Mouse (Mus musculus) bone marrow macrophage, adult 2 months (primary cell): ENCODE measurements around the gene Dnaja1. TPM values are rescaled to one million over a fixed set of nuclear protein-coding genes. Genes with fewer than 3 reads are reported as not detected.

Experiments
- H3K27ac ChIP-seq: 2 replicates; pipeline ENCODE4 v1.5.1; 2012; ENCODE audit warnings: low read depth, low read length; ENCODE audit not compliant: insufficient read depth
- H3K4me1 ChIP-seq: 2 replicates; pipeline ENCODE4 v1.6.1; 2012; ENCODE audit warnings: low read length; ENCODE audit not compliant: control insufficient read depth, insufficient read depth
- H3K4me3 ChIP-seq: 2 replicates; pipeline ENCODE4 v1.5.1; 2012; ENCODE audit warnings: mild to moderate bottlenecking, low read length, moderate library complexity; ENCODE audit not compliant: insufficient read depth
- CTCF ChIP-seq: IDR thresholded peaks from 2 replicates; pipeline ENCODE4 v1.5.1; 2012; ENCODE audit warnings: low read depth, mild to moderate bottlenecking, low read length, moderate library complexity
- POLR2A ChIP-seq: IDR thresholded peaks from 2 replicates; pipeline ENCODE4 v1.6.1; 2012; ENCODE audit warnings: mild to moderate bottlenecking, low read depth, low read length, borderline replicate concordance
- polyA plus RNA-seq: library from polyadenylated mRNA; stranded (reverse); fragments of >200 nt; gene quantifications from 2 replicates; pipeline ENCODE4 v1.2.4, GENCODE M21; 2012; ENCODE audit not compliant: missing spikeins, insufficient read depth, insufficient read length

Dnaja1 gene
- polyA plus RNA-seq, 1 experiment: 100 TPM

DNA sequence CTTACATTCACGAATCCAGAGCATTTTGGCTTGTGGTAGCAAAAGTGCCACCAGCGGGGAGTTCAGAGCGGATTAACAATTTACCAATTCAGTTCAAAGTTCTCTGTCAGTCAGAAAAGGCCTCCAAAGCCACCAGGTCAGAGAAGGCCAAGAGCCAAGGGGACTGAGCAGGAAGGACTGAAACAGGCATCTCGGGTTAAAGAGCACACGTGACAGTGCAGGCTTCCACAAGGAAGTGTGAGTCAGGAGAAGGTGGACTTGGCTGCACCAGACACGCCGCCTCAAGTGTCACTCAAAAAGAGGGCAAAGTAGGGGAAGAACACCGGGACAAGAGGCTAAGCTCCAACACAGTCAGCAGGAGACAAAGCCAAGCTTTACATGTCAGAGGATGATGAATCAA is 21.7 kb upstream of the Dnaja1 start:
- Histone ChIP-seq H3K4me3 (0 out of 2 replicates have a peak overlapping the region, but pooled peaks have one; percentile 6), H3K27ac (peak overlapping the region; percentile 83), H3K4me1 (peaks cover 41% of the 10 kb centered on the region)
- TF ChIP-seq CTCF: no peak
- TF ChIP-seq POLR2A: no peak

DNA sequence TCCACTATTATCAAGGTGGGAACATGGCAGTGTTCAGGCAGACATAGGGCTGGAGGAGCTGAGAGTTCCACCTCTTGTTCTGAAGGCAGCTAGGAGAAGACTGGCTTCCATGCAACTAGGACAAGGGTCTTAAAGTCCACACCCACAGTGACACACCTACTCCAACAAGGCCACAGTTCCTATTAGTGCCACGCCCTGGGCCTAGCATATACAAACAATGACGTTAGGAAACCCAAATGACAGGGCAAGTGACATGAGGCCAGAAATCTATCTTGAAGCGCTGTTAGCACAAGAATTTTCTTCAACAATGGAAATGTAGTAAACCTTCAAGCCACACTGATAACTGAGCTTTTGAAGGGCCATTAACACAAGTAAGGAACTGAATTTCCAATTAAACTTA is 20.2 kb upstream of the Dnaja1 start:
- H3K4me3 ChIP-seq: peak overlapping the region; percentile 84
- peak overlapping the region; percentile 98 for H3K27ac ChIP-seq
- TF ChIP-seq CTCF (no peak), POLR2A (no peak)
- peaks cover 39% of the 10 kb centered on the region for H3K4me1 ChIP-seq

DNA sequence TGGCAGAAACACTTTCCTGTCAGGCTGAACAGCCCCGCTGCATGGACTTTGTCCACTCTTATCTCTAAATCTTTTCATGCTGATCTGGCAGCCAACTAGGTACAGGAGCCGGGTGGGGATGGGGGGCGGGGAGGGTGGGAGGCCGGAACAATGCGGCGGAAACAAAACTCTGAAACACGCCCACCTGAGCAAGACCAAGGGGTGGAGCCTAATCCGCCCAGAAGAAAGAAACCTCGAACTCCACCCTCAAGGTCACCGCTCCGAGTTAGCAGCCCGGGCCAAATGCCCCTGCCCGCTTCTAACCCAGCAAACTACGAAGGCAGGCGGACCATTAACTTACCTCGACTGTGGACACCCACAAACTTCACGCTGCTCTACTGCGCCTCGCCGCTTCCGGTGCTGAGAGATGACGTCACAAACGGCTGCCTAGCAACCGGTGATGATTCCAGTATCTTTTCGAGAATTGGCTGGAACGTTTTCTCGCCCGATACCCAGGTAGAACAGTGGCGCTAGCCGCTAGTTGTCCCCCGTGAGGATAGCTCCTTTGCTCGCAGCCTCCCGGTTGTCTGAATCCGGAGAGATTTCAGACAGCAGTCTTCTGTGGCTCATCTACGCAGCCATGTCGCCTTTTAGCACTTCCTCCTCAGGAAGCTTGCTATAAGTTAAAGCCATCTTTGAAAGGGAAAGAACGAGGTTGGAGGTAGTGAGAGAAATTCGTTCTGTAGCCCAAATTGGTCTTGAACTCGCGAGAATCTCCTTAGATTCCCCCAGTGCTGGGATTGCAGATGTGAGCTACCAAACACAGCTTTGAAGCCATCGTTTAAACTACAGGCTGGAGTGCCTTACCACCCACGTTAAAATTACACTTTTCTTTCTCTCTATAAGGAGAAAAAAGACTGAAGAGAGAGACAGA is 18.9 kb upstream of the Dnaja1 start, which contains the start of gene Aptx:
Gene Aptx, minus strand, starts transcription at position 398 of the 913 bp plus-strand sequence.
- Histone ChIP-seq H3K4me3 (peak within 1 kb of the TSS; percentile 84), H3K4me1 (peaks cover 34% of the 10 kb centered on the region), H3K27ac (peak within 1 kb of the TSS; percentile 98)
- peak; percentile 75 for TF ChIP-seq POLR2A
- no peak for TF ChIP-seq CTCF

DNA sequence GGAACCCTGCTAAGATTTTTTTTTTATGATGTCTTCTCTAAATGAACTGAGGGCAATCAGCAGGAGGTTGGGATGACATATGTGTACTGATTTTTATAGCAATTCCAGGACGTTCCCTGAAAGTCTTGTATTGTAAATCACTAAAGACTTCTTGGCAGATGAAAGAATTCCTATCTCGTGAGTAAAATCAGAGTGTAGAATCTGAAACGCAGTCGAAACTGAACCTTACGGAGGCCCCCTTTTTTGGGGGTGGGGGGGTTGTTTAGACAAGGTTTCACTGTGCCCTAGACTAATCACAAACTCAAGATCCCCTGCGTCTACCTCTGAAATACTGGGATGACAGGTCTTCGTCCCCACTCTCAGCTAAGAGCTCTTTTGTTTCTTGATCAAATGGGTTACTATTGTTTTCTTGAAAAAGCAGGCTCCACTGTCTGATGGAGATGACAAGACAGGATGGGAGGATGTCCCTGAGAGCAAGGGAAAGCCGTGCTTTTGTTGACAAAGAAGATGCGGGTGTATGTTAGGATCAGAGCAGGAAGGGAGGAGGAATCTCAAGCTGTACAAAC is 18.2 kb upstream of the Dnaja1 start:
- Histone ChIP-seq H3K4me3 (peak overlapping the region; percentile 84), H3K4me1 (peaks cover 34% of the 10 kb centered on the region), H3K27ac (peak overlapping the region; percentile 98; the same call in 1 of the 2 replicates)
- TF ChIP-seq CTCF (no peak), POLR2A (no peak)

DNA sequence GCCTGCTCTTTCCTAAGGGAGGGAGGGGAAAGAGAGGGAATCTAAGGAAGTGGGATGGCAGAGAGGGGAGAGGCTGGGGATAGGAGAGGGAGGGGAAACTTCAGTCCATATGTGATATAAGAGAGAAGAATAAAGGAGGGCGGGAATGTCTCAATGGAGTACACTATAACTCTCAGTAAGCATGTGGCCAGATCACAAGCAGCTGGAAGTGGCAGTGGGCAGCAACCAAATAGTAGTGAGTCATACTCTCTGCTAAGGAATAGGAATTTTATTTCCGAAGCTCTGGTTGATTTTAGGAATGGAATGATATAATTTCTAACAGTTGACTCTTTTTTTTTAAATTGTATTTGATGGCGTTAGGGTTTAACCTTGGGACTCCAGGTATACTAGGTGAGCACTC is 4.8 kb upstream of the Dnaja1 start:
- Histone ChIP-seq H3K27ac (no peak overlapping the region), H3K4me3 (no peak overlapping the region), H3K4me1 (peaks cover 13% of the 10 kb centered on the region)
- TF ChIP-seq POLR2A (no peak), CTCF (no peak)

DNA sequence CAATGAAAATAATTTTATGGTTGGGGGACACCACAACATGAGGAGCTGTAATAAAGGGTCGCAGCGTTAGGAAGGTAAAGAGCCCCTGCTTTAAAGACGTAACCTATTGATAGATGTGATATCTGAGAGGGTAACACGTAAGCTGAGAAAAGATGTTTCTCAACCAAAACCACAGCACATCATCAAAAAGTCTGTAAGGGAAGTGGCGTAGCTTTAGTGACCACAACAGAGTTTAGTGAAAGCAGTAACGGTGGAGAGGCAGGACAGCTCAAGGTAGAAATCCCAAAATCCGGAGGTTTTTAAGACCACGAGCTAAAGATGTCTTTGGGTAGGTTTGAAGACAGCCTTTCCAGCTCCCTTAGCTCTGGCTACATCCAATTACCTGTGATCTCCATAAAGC is 1.0 kb upstream of the Dnaja1 start:
- Histone ChIP-seq H3K4me3 (peak overlapping the region; percentile 47; the same call in 1 of the 2 replicates), H3K27ac (peak overlapping the region; percentile 93), H3K4me1 (peaks cover 20% of the 10 kb centered on the region)
- TF ChIP-seq POLR2A (no peak), CTCF (no peak)

DNA sequence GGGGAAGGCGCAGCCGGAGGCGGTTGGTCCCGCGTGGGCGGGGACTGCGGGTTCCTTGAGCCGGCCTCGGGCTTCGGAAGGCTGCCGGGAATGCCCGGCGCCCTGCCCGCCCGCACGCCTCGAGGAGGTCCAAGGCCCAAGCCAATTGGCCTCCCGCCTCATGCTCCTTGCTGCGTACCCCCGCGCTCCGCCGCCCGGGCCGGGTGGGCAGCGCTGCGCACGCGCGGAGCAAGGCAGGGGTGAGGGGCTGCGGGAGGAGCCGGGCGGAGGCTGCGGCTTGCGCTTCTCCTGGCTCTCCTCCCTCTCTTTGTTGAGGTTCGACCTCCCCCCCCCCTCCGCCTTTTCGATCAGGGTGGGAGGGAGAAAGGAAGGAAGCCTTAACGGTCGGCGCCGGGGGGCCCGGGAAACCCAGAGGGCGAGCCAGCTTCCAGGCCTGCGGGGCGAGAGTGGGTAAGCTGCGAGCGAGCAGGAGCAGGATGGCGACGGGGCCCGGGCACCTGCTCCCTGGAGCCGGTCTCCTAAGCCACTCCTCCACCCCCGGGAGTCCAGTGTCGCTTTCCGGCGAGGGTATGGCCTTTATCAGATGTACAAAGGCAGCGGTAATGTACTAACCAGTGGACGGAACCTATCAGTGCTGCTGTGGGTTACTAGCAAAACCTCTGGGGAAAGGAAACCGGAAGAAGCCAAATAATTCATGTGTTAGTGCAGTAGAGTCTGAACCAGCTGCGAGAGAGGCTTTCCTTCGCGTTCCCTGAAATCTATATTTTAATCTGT is 924 bp downstream of the Dnaja1 start:
- Histone ChIP-seq H3K4me1 (peaks cover 20% of the 10 kb centered on the region), H3K27ac (peak overlapping the region; percentile 90), H3K4me3 (peak overlapping the region; percentile 93)
- TF ChIP-seq CTCF (no peak), POLR2A (no peak)

DNA sequence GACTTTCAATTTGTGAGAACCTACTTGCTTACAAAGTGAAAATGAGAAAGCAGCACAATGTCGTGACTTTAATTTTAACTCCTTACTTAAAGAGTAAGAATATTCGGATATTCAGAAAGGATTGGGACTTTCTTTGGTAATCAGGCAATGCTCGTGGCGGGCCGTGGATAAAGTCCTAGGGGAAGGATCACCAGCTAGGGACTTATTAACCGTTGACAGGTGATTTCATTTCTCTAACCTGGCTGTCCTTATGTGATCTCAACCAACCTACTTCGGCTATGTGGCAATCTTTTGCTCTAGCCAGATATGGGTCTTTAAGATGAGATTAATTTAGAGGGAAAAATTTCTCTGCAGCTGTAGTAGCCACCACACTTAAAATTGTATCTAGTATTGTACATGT is 3.2 kb downstream of the Dnaja1 start:
- no peak overlapping the region for H3K4me3 ChIP-seq
- no peak overlapping the region for H3K27ac ChIP-seq

DNA sequence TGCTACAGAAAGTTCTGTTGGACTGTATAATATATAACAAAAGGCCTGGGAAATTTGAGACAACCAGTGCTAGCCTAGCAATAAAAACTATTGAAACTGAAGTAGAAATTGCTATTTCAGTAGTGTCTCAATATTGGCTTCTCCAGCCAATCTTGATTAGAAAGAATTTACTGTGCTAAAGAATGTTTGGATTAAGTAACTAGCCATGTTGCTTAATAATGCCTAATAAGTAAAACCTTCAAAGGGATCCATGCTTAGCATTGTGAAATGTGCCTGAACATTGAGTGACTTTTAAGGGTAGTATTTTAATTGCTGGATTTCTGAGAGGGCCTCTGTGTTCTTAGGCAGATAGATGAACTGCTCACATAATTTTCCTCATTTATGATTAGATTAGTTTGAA is 3.6 kb downstream of the Dnaja1 start:
- Histone ChIP-seq H3K27ac (no peak overlapping the region), H3K4me3 (no peak overlapping the region), H3K4me1 (peaks cover 17% of the 10 kb centered on the region)
- TF ChIP-seq CTCF (no peak), POLR2A (no peak)

More for the DNA sequence above, 3.2 kb downstream of the Dnaja1 start:
- TF ChIP-seq POLR2A (no peak), CTCF (no peak)
- H3K4me1 ChIP-seq: peaks cover 20% of the 10 kb centered on the region
